Mouse (Mus musculus) stomach, postnatal 0 days (tissue): ENCODE results near the gene Bbs12. TPM values are rescaled to one million over a fixed set of nuclear protein-coding genes. Genes with fewer than 3 reads are reported as not detected.

Source experiments
- ATAC-seq: fragments of 200-750 bp; cut with Nextera tagmentation; 2 replicates; pipeline ENCODE4 v1.8.0; 2017; ENCODE audit not compliant: low FRiP score, low TSS enrichment
- DNase-seq: peaks from one replicate; pipeline ENCODE4 v3.0.0-alpha.2; 2016; ENCODE audit warnings: low spot score
- H3K27ac ChIP-seq: fragments of 300-500 bp; sonication (generic); replicated peaks from 2 replicates; pipeline ENCODE4 v1.5.1; 2014; ENCODE audit warnings: mild to moderate bottlenecking, control low read depth
- H3K27me3 ChIP-seq: fragments of 300-500 bp; sonication (generic); 2 replicates; pipeline ENCODE4 v1.6.1; 2014; ENCODE audit warnings: low read length; ENCODE audit not compliant: control insufficient read depth, insufficient read depth
- H3K36me3 ChIP-seq: fragments of 300-500 bp; sonication (generic); 2 replicates; pipeline ENCODE4 v1.6.1; 2014; ENCODE audit warnings: low read length, mixed read lengths; ENCODE audit not compliant: control insufficient read depth, insufficient read depth
- H3K4me1 ChIP-seq: fragments of 300-500 bp; sonication (generic); replicated peaks from 2 replicates; pipeline ENCODE4 v1.6.1; 2014; ENCODE audit warnings: antibody characterized with exemption; ENCODE audit not compliant: control insufficient read depth, insufficient read depth
- H3K4me2 ChIP-seq: fragments of 300-500 bp; sonication (generic); replicated peaks from 2 replicates; pipeline ENCODE4 v1.6.1; 2014; ENCODE audit warnings: low read depth, mild to moderate bottlenecking, control low read depth, moderate library complexity
- H3K4me3 ChIP-seq: fragments of 300-500 bp; sonication (generic); 2 replicates; pipeline ENCODE4 v1.5.1; 2014; ENCODE audit warnings: low read depth, low read length, control low read depth
- H3K9ac ChIP-seq: fragments of 300-500 bp; sonication (generic); 2 replicates; pipeline ENCODE4 v1.6.1; 2014; ENCODE audit warnings: mild to moderate bottlenecking, low read length, control low read depth, mixed read lengths
- H3K9me3 ChIP-seq: fragments of 300-500 bp; sonication (generic); 2 replicates; pipeline ENCODE4 v1.6.1; 2016; ENCODE audit warnings: low read length; ENCODE audit not compliant: control insufficient read depth
- CTCF ChIP-seq: IDR thresholded peaks from 2 replicates; pipeline ENCODE4 v1.5.1; 2016; ENCODE audit warnings: antibody characterized with exemption, low read depth, mild to moderate bottlenecking, moderate library complexity
- EP300 ChIP-seq: optimal IDR thresholded peaks from 2 replicates; pipeline ENCODE3; 2016; ENCODE audit warnings: antibody characterized with exemption
- WGBS: fragments of 180-500 bp; shearing (Covaris S2); extraction: QIAGEN DNeasy Blood & Tissue Kit; methylation state at CpG from one replicate; pipeline ENCODE4 v1.1.7; 2014; 5-methylcytosine and 5-hydroxymethylcytosine counted together
- polyA plus RNA-seq: library from polyadenylated mRNA; unstranded; fragments of >200 nt; fragmentation: Nextera tagmentation; extraction: Ambion mirVana; gene quantifications from 2 replicates; pipeline ENCODE4 v1.2.1, GENCODE M21; 2015

The Bbs12 gene
- polyA plus RNA-seq, 1 experiment from 2014 or later, result 2.4 TPM

GRCm38 (mm10) chr3:37329963-37330362 is 17.6 kb downstream of the Bbs12 start:
- DNase-seq (no peak), ATAC-seq (no peak)
- H3K4me2 ChIP-seq, result no peak overlapping the region
- no peak overlapping the region for H3K9ac ChIP-seq
- no peaks in the 10 kb centered on the region for H3K9me3 ChIP-seq
- no peaks in the 10 kb centered on the region for H3K27me3 ChIP-seq
- WGBS, result 82% methylated on average over 1 of the region's 1 CpGs
- H3K4me3 ChIP-seq, result no peak overlapping the region
- H3K27ac ChIP-seq, result no peak overlapping the region
- TF ChIP-seq CTCF (no peak), EP300 (no peak)
- H3K36me3 ChIP-seq, result no peaks in the 10 kb centered on the region
- H3K4me1 ChIP-seq, result no peaks in the 10 kb centered on the region

- Histone ChIP-seq H3K27ac (no peak overlapping the region), H3K36me3 (no peaks in the 10 kb centered on the region), H3K4me1 (no peaks in the 10 kb centered on the region), H3K9ac (no peak overlapping the region), H3K9me3 (no peaks in the 10 kb centered on the region), H3K27me3 (no peaks in the 10 kb centered on the region), H3K4me2 (no peak overlapping the region), H3K4me3 (no peak overlapping the region)
- ATAC-seq, result no peak
- no peak for DNase-seq
- 57% methylated on average over 6 of the region's 6 CpGs for WGBS
- TF ChIP-seq EP300 (no peak), CTCF (no peak)
Measured at GRCm38 (mm10) chr3:37331999-37332449, 19.7 kb downstream of the Bbs12 start.

GRCm38 (mm10) chr3:37334053-37334452 is 21.7 kb downstream of the Bbs12 start:
- no peaks in the 10 kb centered on the region for H3K27me3 ChIP-seq

DNA sequence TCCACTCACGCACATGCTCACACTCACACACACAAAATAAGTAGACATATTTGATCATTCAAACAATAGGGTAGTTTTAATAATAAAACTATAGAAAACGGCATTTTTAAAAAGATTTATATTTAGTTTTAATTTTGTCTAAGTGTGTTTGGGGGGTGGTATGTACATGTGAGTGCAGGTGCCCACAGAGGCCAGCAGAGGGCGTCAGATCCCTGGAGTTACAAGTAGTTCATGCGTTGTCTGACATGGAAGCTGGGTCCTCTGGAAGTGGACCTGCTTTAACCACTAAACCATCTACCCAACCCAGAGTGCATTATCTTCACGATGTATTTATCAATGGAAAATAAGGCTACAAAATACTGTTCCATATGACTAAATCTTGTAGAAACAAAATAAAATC is 28.8 kb downstream of the Bbs12 start:
- Histone ChIP-seq H3K4me2 (no peak overlapping the region), H3K9me3 (no peaks in the 10 kb centered on the region), H3K4me1 (no peaks in the 10 kb centered on the region), H3K36me3 (no peaks in the 10 kb centered on the region), H3K4me3 (no peak overlapping the region), H3K27ac (no peak overlapping the region), H3K27me3 (no peaks in the 10 kb centered on the region), H3K9ac (no peak overlapping the region)
- no peak for ATAC-seq
- WGBS, result 67% methylated on average over 5 of the region's 5 CpGs
- TF ChIP-seq EP300 (no peak), CTCF (peak; percentile 63)
- no peak for DNase-seq

More at GRCm38 (mm10) chr3:37334053-37334452, 21.7 kb downstream of the Bbs12 start:
- Histone ChIP-seq H3K4me2 (no peak overlapping the region), H3K4me3 (no peak overlapping the region), H3K9ac (no peak overlapping the region), H3K27ac (no peak overlapping the region), H3K4me1 (no peaks in the 10 kb centered on the region), H3K9me3 (no peaks in the 10 kb centered on the region), H3K36me3 (no peaks in the 10 kb centered on the region)
- 91% methylated on average over 4 of the region's 4 CpGs for WGBS
- ATAC-seq (no peak), DNase-seq (no peak)
- TF ChIP-seq EP300, result no peak
- TF ChIP-seq CTCF, result no peak

- Histone ChIP-seq H3K9ac (no peak overlapping the region), H3K27me3 (no peaks in the 10 kb centered on the region), H3K27ac (no peak overlapping the region), H3K4me3 (no peak overlapping the region), H3K9me3 (no peaks in the 10 kb centered on the region), H3K36me3 (no peaks in the 10 kb centered on the region), H3K4me2 (no peak overlapping the region), H3K4me1 (peaks cover under 1% of the 10 kb centered on the region; the same call in 1 of the 2 replicates)
- DNase-seq (no peak), ATAC-seq (no peak)
- 39% methylated on average over 5 of the region's 5 CpGs for WGBS
- TF ChIP-seq CTCF, result no peak
- TF ChIP-seq EP300, result no peak
Measured at GRCm38 (mm10) chr3:37342811-37343210, 30.5 kb downstream of the Bbs12 start.

GRCm38 (mm10) chr3:37347671-37348070 is 35.3 kb downstream of the Bbs12 start:
- no peak for ATAC-seq
- Histone ChIP-seq H3K27ac (no peak overlapping the region), H3K4me3 (peak overlapping the region; percentile 74; the same call in 1 of the 2 replicates), H3K4me2 (peak overlapping the region; percentile 84), H3K36me3 (no peaks in the 10 kb centered on the region), H3K4me1 (peaks cover 3% of the 10 kb centered on the region; the same call in 1 of the 2 replicates), H3K27me3 (no peaks in the 10 kb centered on the region), H3K9me3 (no peaks in the 10 kb centered on the region), H3K9ac (no peak overlapping the region)
- DNase-seq, result no peak
- TF ChIP-seq CTCF, result no peak
- no peak for TF ChIP-seq EP300
- 34% methylated on average over 9 of the region's 9 CpGs for WGBS
